ENCODE assay signal across 9 mouse cellular contexts in genomic region chr11:96110950-96111349, GRCm38 (mm10). TPM values are rescaled to one million over a fixed set of nuclear protein-coding genes. Genes with fewer than 3 reads are reported as not detected.
"Had no signal": no experiment of that assay in that cellular context is flagged by ENCODE, and none has a peak within 500 bp of the region (broad histone marks: within the 10 kb centered on the region; RNA-seq: fewer than 3 reads in every experiment).

No protein-coding gene starts in this region.

RNA-seq across cellular contexts. Expression of gene Calcoco2, which starts 0.8 kb away (rescaled TPM):
- total RNA-seq: layer of hippocampus, postnatal 10 days; left cerebral cortex, postnatal 36 days; megakaryocyte-erythroid progenitor cell, adult 5-6 weeks had no signal
- polyA plus RNA-seq: kidney, embryonic 16.5 days; limb, embryonic 12.5 days; liver, embryonic 15.5 days; midbrain, embryonic 12.5 days; midbrain, embryonic 16.5 days; neural tube, embryonic 14.5 days had no signal

RNA-seq across cellular contexts. Expression of gene Ttll6, which starts 22.6 kb away (rescaled TPM):
- total RNA-seq: megakaryocyte-erythroid progenitor cell, adult 5-6 weeks had no signal
- polyA plus RNA-seq: kidney, embryonic 16.5 days; limb, embryonic 12.5 days; liver, embryonic 15.5 days; midbrain, embryonic 12.5 days had no signal
